Mouse (Mus musculus): ENCODE results near the gene Mthfd1l.

Mthfd1l gene

GRCm38 (mm10) chr10:4006296-4007015 lies 33.5 kb downstream of the Mthfd1l start:
- peaks cover 78% of the 10 kb centered on the region for H3K36me3 ChIP-seq (ENCODE audit: insufficient read depth, low read length)
- H3K4me1 ChIP-seq (replicated peaks; ENCODE audit: low read depth, low read length): peaks cover 16% of the 10 kb centered on the region
- H3K9me3 ChIP-seq (ENCODE audit: low read length): no peaks in the 10 kb centered on the region
- H3K4me3 ChIP-seq (replicated peaks; ENCODE audit: low read length): no peak overlapping the region
- TF ChIP-seq POU5F1 (IDR thresholded peaks at IDR 0.05; ENCODE audit: borderline replicate concordance, low read length): no peak
- no peak for TF ChIP-seq NANOG (IDR thresholded peaks at IDR 0.05; ENCODE audit: borderline replicate concordance, low read length)
- no peak for TF ChIP-seq CTCF (conservative IDR thresholded peaks at IDR 0.05; ENCODE audit: low read length)
- H3K27me3 ChIP-seq (ENCODE audit: insufficient read depth, low read length): no peaks in the 10 kb centered on the region

GRCm38 (mm10) chr10:4022628-4023303 lies 49.8 kb downstream of the Mthfd1l start:
- H3K4me3 ChIP-seq (replicated peaks; ENCODE audit: low read length): no peak overlapping the region
- TF ChIP-seq POU5F1 (IDR thresholded peaks at IDR 0.05; ENCODE audit: borderline replicate concordance, low read length) (no peak), NANOG (IDR thresholded peaks at IDR 0.05; ENCODE audit: borderline replicate concordance, low read length) (no peak), CTCF (conservative IDR thresholded peaks at IDR 0.05; ENCODE audit: low read length) (no peak)
- no peaks in the 10 kb centered on the region for H3K27me3 ChIP-seq (ENCODE audit: insufficient read depth, low read length)
- no peaks in the 10 kb centered on the region for H3K9me3 ChIP-seq (ENCODE audit: low read length)
- no peaks in the 10 kb centered on the region for H3K4me1 ChIP-seq (replicated peaks; ENCODE audit: low read depth, low read length)
- H3K36me3 ChIP-seq (ENCODE audit: insufficient read depth, low read length): peaks cover 83% of the 10 kb centered on the region

GRCm38 (mm10) chr10:4026616-4027015 lies 53.7 kb downstream of the Mthfd1l start:
- Histone ChIP-seq H3K27me3 (ENCODE audit: insufficient read depth, low read length) (no peaks in the 10 kb centered on the region), H3K4me3 (replicated peaks; ENCODE audit: low read length) (no peak overlapping the region), H3K36me3 (ENCODE audit: insufficient read depth, low read length) (peaks cover 88% of the 10 kb centered on the region), H3K4me1 (replicated peaks; ENCODE audit: low read depth, low read length) (no peaks in the 10 kb centered on the region), H3K9me3 (ENCODE audit: low read length) (no peaks in the 10 kb centered on the region)
- TF ChIP-seq CTCF (conservative IDR thresholded peaks at IDR 0.05; ENCODE audit: low read length): no peak
- no peak for TF ChIP-seq NANOG (IDR thresholded peaks at IDR 0.05; ENCODE audit: borderline replicate concordance, low read length)
- no peak for TF ChIP-seq POU5F1 (IDR thresholded peaks at IDR 0.05; ENCODE audit: borderline replicate concordance, low read length)

- no peaks in the 10 kb centered on the region for H3K9me3 ChIP-seq (ENCODE audit: low read length)
- no peaks in the 10 kb centered on the region for H3K27me3 ChIP-seq (ENCODE audit: insufficient read depth, low read length)
- no peak overlapping the region for H3K4me3 ChIP-seq (replicated peaks; ENCODE audit: low read length)
- peaks cover 90% of the 10 kb centered on the region for H3K36me3 ChIP-seq (ENCODE audit: insufficient read depth, low read length)
- TF ChIP-seq POU5F1 (IDR thresholded peaks at IDR 0.05; ENCODE audit: borderline replicate concordance, low read length) (no peak), CTCF (conservative IDR thresholded peaks at IDR 0.05; ENCODE audit: low read length) (no peak), NANOG (IDR thresholded peaks at IDR 0.05; ENCODE audit: borderline replicate concordance, low read length) (no peak)
- no peaks in the 10 kb centered on the region for H3K4me1 ChIP-seq (replicated peaks; ENCODE audit: low read depth, low read length)
Measured at GRCm38 (mm10) chr10:4027466-4027865, 54.5 kb downstream of the Mthfd1l start.

- TF ChIP-seq CTCF (conservative IDR thresholded peaks at IDR 0.05; ENCODE audit: low read length): no peak
- TF ChIP-seq POU5F1 (IDR thresholded peaks at IDR 0.05; ENCODE audit: borderline replicate concordance, low read length): no peak
- TF ChIP-seq NANOG (IDR thresholded peaks at IDR 0.05; ENCODE audit: borderline replicate concordance, low read length): no peak
- H3K27me3 ChIP-seq (ENCODE audit: insufficient read depth, low read length): no peaks in the 10 kb centered on the region
- H3K4me3 ChIP-seq (replicated peaks; ENCODE audit: low read length): no peak overlapping the region
- peaks cover 95% of the 10 kb centered on the region for H3K36me3 ChIP-seq (ENCODE audit: insufficient read depth, low read length)
- H3K4me1 ChIP-seq (replicated peaks; ENCODE audit: low read depth, low read length): no peaks in the 10 kb centered on the region
- H3K9me3 ChIP-seq (ENCODE audit: low read length): no peaks in the 10 kb centered on the region
Measured at GRCm38 (mm10) chr10:4028851-4029442, 56.0 kb downstream of the Mthfd1l start.

GRCm38 (mm10) chr10:4033761-4034160 lies 60.8 kb downstream of the Mthfd1l start:
- Histone ChIP-seq H3K36me3 (ENCODE audit: insufficient read depth, low read length) (peaks cover 80% of the 10 kb centered on the region), H3K9me3 (ENCODE audit: low read length) (no peaks in the 10 kb centered on the region), H3K4me1 (replicated peaks; ENCODE audit: low read depth, low read length) (peaks cover 3% of the 10 kb centered on the region; the same call in 1 of the 2 replicates), H3K4me3 (replicated peaks; ENCODE audit: low read length) (no peak overlapping the region), H3K27me3 (ENCODE audit: insufficient read depth, low read length) (no peaks in the 10 kb centered on the region)
- TF ChIP-seq NANOG (IDR thresholded peaks at IDR 0.05; ENCODE audit: borderline replicate concordance, low read length) (no peak), CTCF (conservative IDR thresholded peaks at IDR 0.05; ENCODE audit: low read length) (no peak), POU5F1 (IDR thresholded peaks at IDR 0.05; ENCODE audit: borderline replicate concordance, low read length) (no peak)

- peaks cover 61% of the 10 kb centered on the region for H3K36me3 ChIP-seq (ENCODE audit: insufficient read depth, low read length)
- H3K4me3 ChIP-seq (replicated peaks; ENCODE audit: low read length): no peak overlapping the region
- peaks cover 9% of the 10 kb centered on the region for H3K4me1 ChIP-seq (replicated peaks; ENCODE audit: low read depth, low read length)
- no peak for TF ChIP-seq POU5F1 (IDR thresholded peaks at IDR 0.05; ENCODE audit: borderline replicate concordance, low read length)
- TF ChIP-seq NANOG (IDR thresholded peaks at IDR 0.05; ENCODE audit: borderline replicate concordance, low read length): no peak
- TF ChIP-seq CTCF (conservative IDR thresholded peaks at IDR 0.05; ENCODE audit: low read length): no peak
- no peaks in the 10 kb centered on the region for H3K27me3 ChIP-seq (ENCODE audit: insufficient read depth, low read length)
- H3K9me3 ChIP-seq (ENCODE audit: low read length): no peaks in the 10 kb centered on the region
Measured at GRCm38 (mm10) chr10:4036476-4036875, 63.6 kb downstream of the Mthfd1l start.

- H3K27me3 ChIP-seq (ENCODE audit: insufficient read depth, low read length): no peaks in the 10 kb centered on the region
- H3K36me3 ChIP-seq (ENCODE audit: insufficient read depth, low read length): peaks cover 60% of the 10 kb centered on the region
- no peak for TF ChIP-seq CTCF (conservative IDR thresholded peaks at IDR 0.05; ENCODE audit: low read length)
- no peak for TF ChIP-seq NANOG (IDR thresholded peaks at IDR 0.05; ENCODE audit: borderline replicate concordance, low read length)
- TF ChIP-seq POU5F1 (IDR thresholded peaks at IDR 0.05; ENCODE audit: borderline replicate concordance, low read length): no peak
- no peak overlapping the region for H3K4me3 ChIP-seq (replicated peaks; ENCODE audit: low read length)
- peaks cover 14% of the 10 kb centered on the region for H3K4me1 ChIP-seq (replicated peaks; ENCODE audit: low read depth, low read length)
- no peaks in the 10 kb centered on the region for H3K9me3 ChIP-seq (ENCODE audit: low read length)
Measured at GRCm38 (mm10) chr10:4037066-4037465, 64.1 kb downstream of the Mthfd1l start.
